Comparison of ENCODE assay signal across 18 mouse cellular contexts in genomic region chr2:22811466-22811865, GRCm38 (mm10). TPM values are rescaled to one million over a fixed set of nuclear protein-coding genes. Genes with fewer than 3 reads are reported as not detected.
DNase-seq lines count a peak whose midpoint lies in the region; ATAC-seq and TF ChIP-seq lines count a peak whose summit lies in the region.
"Had no signal": no experiment of that assay in that cellular context is flagged by ENCODE, and none has a peak within 500 bp of the region (broad histone marks: within the 10 kb centered on the region; RNA-seq: fewer than 3 reads in every experiment).

No protein-coding gene starts in this region.

- 0 out of 2 replicates have a peak overlapping the region, but pooled peaks have one; percentile 7 for H3K27ac ChIP-seq in spleen, adult 2 months (ENCODE audit: insufficient read depth, low read length)
- H3K27ac ChIP-seq in bone marrow macrophage, adult 2 months (ENCODE audit: insufficient read depth, low read depth, low read length) = peak overlapping the region; percentile 93
- H3K27ac ChIP-seq: embryonic facial prominence, embryonic 13.5 days; forebrain, embryonic 12.5 days; heart, embryonic 10.5 days; hindbrain, postnatal 0 days; kidney, postnatal 0 days; lung, embryonic 15.5 days; stomach, embryonic 15.5 days had no signal

- no peak for TF ChIP-seq CTCF in spleen, adult 2 months (IDR thresholded peaks at IDR 0.05; ENCODE audit: extremely low read depth, insufficient read depth, insufficient read length, insufficient replicate concordance)
- TF ChIP-seq CTCF in bone marrow macrophage, adult 2 months (IDR thresholded peaks at IDR 0.05; ENCODE audit: low read depth, low read length) = no peak

- peaks cover 1% of the 10 kb centered on the region; the same call in 1 of the 2 replicates for H3K36me3 ChIP-seq in spleen, adult 2 months (ENCODE audit: control insufficient read depth, insufficient read depth, low read length)
- H3K36me3 ChIP-seq: embryonic facial prominence, embryonic 13.5 days; forebrain, embryonic 12.5 days; heart, embryonic 10.5 days; lung, embryonic 15.5 days; stomach, embryonic 15.5 days had no signal

- peaks cover 23% of the 10 kb centered on the region for H3K4me1 ChIP-seq in spleen, adult 2 months (ENCODE audit: control insufficient read depth, insufficient read depth, insufficient read length)
- peaks cover 62% of the 10 kb centered on the region for H3K4me1 ChIP-seq in bone marrow macrophage, adult 2 months (ENCODE audit: control insufficient read depth, insufficient read depth, low read length)
- H3K4me1 ChIP-seq: embryonic facial prominence, embryonic 13.5 days; forebrain, embryonic 12.5 days; heart, embryonic 10.5 days; lung, embryonic 15.5 days; stomach, embryonic 15.5 days had no signal

- no peak for DNase-seq in spleen, adult 2 months (ENCODE audit: low read depth in 1 of 2, low spot score in 2 of 2)
- DNase-seq in spleen, postnatal 4 days (ENCODE audit: low spot score in 2 of 2) = no peak
- no peak for DNase-seq in urinary bladder, postnatal 10 days (ENCODE audit: low spot score)
- no peak for DNase-seq in c-Kit-positive CD71-positive TER-119-positive erythroid progenitor cells, embryonic 14.5 days (ENCODE audit: low spot score)
- DNase-seq in urinary bladder, adult 18-20 months (ENCODE audit: low spot score in 2 of 2) = no peak
- DNase-seq: cerebellum, postnatal 14 days; left cerebral cortex, postnatal 4 days; right cerebral cortex, postnatal 4 days; thymus, postnatal 25 days had no signal

- peak; percentile 59 for ATAC-seq in megakaryocyte, adult 5-6 weeks (ENCODE audit: poor library complexity, severe bottlenecking)
- ATAC-seq: hindbrain, postnatal 0 days had no signal

- H3K4me3 ChIP-seq in spleen, adult 2 months (ENCODE audit: extremely low read depth, insufficient read depth, insufficient read length) = no peak overlapping the region
- H3K4me3 ChIP-seq in bone marrow macrophage, adult 2 months (ENCODE audit: insufficient read depth, low read length) = no peak overlapping the region
- H3K4me3 ChIP-seq: embryonic facial prominence, embryonic 13.5 days; forebrain, embryonic 12.5 days; heart, embryonic 10.5 days; lung, embryonic 15.5 days; stomach, embryonic 15.5 days had no signal

- no peak for TF ChIP-seq POLR2A in spleen, adult 2 months (IDR thresholded peaks at IDR 0.05; ENCODE audit: low read depth, low read length)
- TF ChIP-seq POLR2A in bone marrow macrophage, adult 2 months (IDR thresholded peaks at IDR 0.05; ENCODE audit: borderline replicate concordance, low read depth, low read length) = no peak

- no peaks in the 10 kb centered on the region for H3K27me3 ChIP-seq in spleen, adult 2 months (ENCODE audit: control insufficient read depth, insufficient read depth, low read length)
- H3K27me3 ChIP-seq: embryonic facial prominence, embryonic 13.5 days; forebrain, embryonic 12.5 days; lung, embryonic 15.5 days; stomach, embryonic 15.5 days had no signal

- 70% methylated on average over 8 of the region's 8 CpGs for WGBS in spleen, adult 2 months

RNA-seq across cellular contexts. Expression of gene Apbb1ip, which starts 37.6 kb away (rescaled TPM):
- 24.8 and 28.0 TPM in 2 replicates for polyA plus RNA-seq in spleen, adult 2 months (2012; rRNA removed)
- polyA plus RNA-seq in bone marrow macrophage, adult 2 months (2012; ENCODE audit: insufficient read depth, insufficient read length, missing spikeins) = 171 and 182 TPM in 2 replicates
- total RNA-seq in megakaryocyte, adult 5-6 weeks (2015) = 194 and 206 TPM in 2 replicates
- 27.6 and 49.7 TPM in 2 replicates for total RNA-seq in megakaryocyte, adult 5-6 weeks (2017)
